Mouse (Mus musculus): ENCODE data around the gene Efhc1. TPM values are rescaled to one million over a fixed set of nuclear protein-coding genes. Genes with fewer than 3 reads are reported as not detected.

The Efhc1 gene
- polyA plus RNA-seq, 1 experiment = 1.7 TPM

GRCm38 (mm10) chr1:20941322-20941721, 10.1 kb upstream of the Efhc1 start:
- H3K4me3 ChIP-seq (ENCODE audit: insufficient read depth, low read length) = no peak overlapping the region
- no peak overlapping the region for H3K27ac ChIP-seq (ENCODE audit: insufficient read depth, low read depth, low read length)
- TF ChIP-seq POLR2A (IDR thresholded peaks at IDR 0.05; ENCODE audit: borderline replicate concordance, low read depth, low read length) (no peak), CTCF (IDR thresholded peaks at IDR 0.05; ENCODE audit: low read depth, low read length) (no peak)
- no peaks in the 10 kb centered on the region for H3K4me1 ChIP-seq (ENCODE audit: control insufficient read depth, insufficient read depth, low read length)

- Histone ChIP-seq H3K27ac (ENCODE audit: insufficient read depth, low read depth, low read length) (no peak overlapping the region), H3K4me3 (ENCODE audit: insufficient read depth, low read length) (no peak overlapping the region), H3K4me1 (ENCODE audit: control insufficient read depth, insufficient read depth, low read length) (no peaks in the 10 kb centered on the region)
- TF ChIP-seq CTCF (IDR thresholded peaks at IDR 0.05; ENCODE audit: low read depth, low read length) (no peak), POLR2A (IDR thresholded peaks at IDR 0.05; ENCODE audit: borderline replicate concordance, low read depth, low read length) (no peak)
These were observed 9.6 kb upstream of the Efhc1 start for GRCm38 (mm10) chr1:20941857-20942256.

GRCm38 (mm10) chr1:20943016-20943415, 8.4 kb upstream of the Efhc1 start:
- Histone ChIP-seq H3K4me1 (ENCODE audit: control insufficient read depth, insufficient read depth, low read length) (no peaks in the 10 kb centered on the region), H3K27ac (ENCODE audit: insufficient read depth, low read depth, low read length) (no peak overlapping the region), H3K4me3 (ENCODE audit: insufficient read depth, low read length) (no peak overlapping the region)
- TF ChIP-seq POLR2A (IDR thresholded peaks at IDR 0.05; ENCODE audit: borderline replicate concordance, low read depth, low read length) (no peak), CTCF (IDR thresholded peaks at IDR 0.05; ENCODE audit: low read depth, low read length) (no peak)

- no peak overlapping the region for H3K27ac ChIP-seq (ENCODE audit: insufficient read depth, low read depth, low read length)
- H3K4me3 ChIP-seq (ENCODE audit: insufficient read depth, low read length) = peak overlapping the region; percentile 45
- TF ChIP-seq CTCF (IDR thresholded peaks at IDR 0.05; ENCODE audit: low read depth, low read length) (no peak), POLR2A (IDR thresholded peaks at IDR 0.05; ENCODE audit: borderline replicate concordance, low read depth, low read length) (no peak)
- H3K4me1 ChIP-seq (ENCODE audit: control insufficient read depth, insufficient read depth, low read length) = 0 out of 2 replicates have a peak, but pooled peaks cover 3% of the 10 kb centered on the region
These were observed 373 bp downstream of the Efhc1 start for GRCm38 (mm10) chr1:20951799-20952198.

- Histone ChIP-seq H3K4me1 (ENCODE audit: control insufficient read depth, insufficient read depth, low read length) (0 out of 2 replicates have a peak, but pooled peaks cover 3% of the 10 kb centered on the region), H3K27ac (ENCODE audit: insufficient read depth, low read depth, low read length) (no peak overlapping the region), H3K4me3 (ENCODE audit: insufficient read depth, low read length) (no peak overlapping the region)
- TF ChIP-seq POLR2A (IDR thresholded peaks at IDR 0.05; ENCODE audit: borderline replicate concordance, low read depth, low read length) (no peak), CTCF (IDR thresholded peaks at IDR 0.05; ENCODE audit: low read depth, low read length) (no peak)
These were observed 3.5 kb downstream of the Efhc1 start for GRCm38 (mm10) chr1:20954876-20955275.

- Histone ChIP-seq H3K4me1 (ENCODE audit: control insufficient read depth, insufficient read depth, low read length) (no peaks in the 10 kb centered on the region), H3K4me3 (ENCODE audit: insufficient read depth, low read length) (no peak overlapping the region), H3K27ac (ENCODE audit: insufficient read depth, low read depth, low read length) (no peak overlapping the region)
- TF ChIP-seq CTCF (IDR thresholded peaks at IDR 0.05; ENCODE audit: low read depth, low read length) = no peak
- no peak for TF ChIP-seq POLR2A (IDR thresholded peaks at IDR 0.05; ENCODE audit: borderline replicate concordance, low read depth, low read length)
These were observed 18.2 kb downstream of the Efhc1 start for GRCm38 (mm10) chr1:20969642-20970041.

GRCm38 (mm10) chr1:20973389-20973788, 22.0 kb downstream of the Efhc1 start:
- H3K27ac ChIP-seq (ENCODE audit: insufficient read depth, low read depth, low read length) = no peak overlapping the region
- no peaks in the 10 kb centered on the region for H3K4me1 ChIP-seq (ENCODE audit: control insufficient read depth, insufficient read depth, low read length)
- no peak for TF ChIP-seq CTCF (IDR thresholded peaks at IDR 0.05; ENCODE audit: low read depth, low read length)
- TF ChIP-seq POLR2A (IDR thresholded peaks at IDR 0.05; ENCODE audit: borderline replicate concordance, low read depth, low read length) = no peak
- H3K4me3 ChIP-seq (ENCODE audit: insufficient read depth, low read length) = no peak overlapping the region

GRCm38 (mm10) chr1:20974341-20975135, 23.1 kb downstream of the Efhc1 start:
- Histone ChIP-seq H3K4me1 (ENCODE audit: control insufficient read depth, insufficient read depth, low read length) (no peaks in the 10 kb centered on the region), H3K4me3 (ENCODE audit: insufficient read depth, low read length) (no peak overlapping the region), H3K27ac (ENCODE audit: insufficient read depth, low read depth, low read length) (no peak overlapping the region)
- TF ChIP-seq CTCF (IDR thresholded peaks at IDR 0.05; ENCODE audit: low read depth, low read length) (no peak), POLR2A (IDR thresholded peaks at IDR 0.05; ENCODE audit: borderline replicate concordance, low read depth, low read length) (no peak)

- Histone ChIP-seq H3K4me1 (ENCODE audit: control insufficient read depth, insufficient read depth, low read length) (no peaks in the 10 kb centered on the region; the same call in 1 of the 2 replicates), H3K4me3 (ENCODE audit: insufficient read depth, low read length) (no peak overlapping the region), H3K27ac (ENCODE audit: insufficient read depth, low read depth, low read length) (no peak overlapping the region)
- no peak for TF ChIP-seq POLR2A (IDR thresholded peaks at IDR 0.05; ENCODE audit: borderline replicate concordance, low read depth, low read length)
- TF ChIP-seq CTCF (IDR thresholded peaks at IDR 0.05; ENCODE audit: low read depth, low read length) = no peak
These were observed 29.1 kb downstream of the Efhc1 start for GRCm38 (mm10) chr1:20980553-20980952.

GRCm38 (mm10) chr1:20981764-20982163, 30.3 kb downstream of the Efhc1 start:
- no peaks in the 10 kb centered on the region; the same call in 1 of the 2 replicates for H3K4me1 ChIP-seq (ENCODE audit: control insufficient read depth, insufficient read depth, low read length)
- H3K4me3 ChIP-seq (ENCODE audit: insufficient read depth, low read length) = no peak overlapping the region
- H3K27ac ChIP-seq (ENCODE audit: insufficient read depth, low read depth, low read length) = no peak overlapping the region
- no peak for TF ChIP-seq CTCF (IDR thresholded peaks at IDR 0.05; ENCODE audit: low read depth, low read length)
- TF ChIP-seq POLR2A (IDR thresholded peaks at IDR 0.05; ENCODE audit: borderline replicate concordance, low read depth, low read length) = no peak
